Mouse (Mus musculus) E14TG2a.4 (cell line): ENCODE data around the gene Cpt1c.

ENCODE experiments used
- CTCF ChIP-seq: conservative IDR thresholded peaks from 2 replicates; pipeline ENCODE4 v1.5.1; 2014; ENCODE audit warnings: low read length
- NANOG ChIP-seq: IDR thresholded peaks from 2 replicates; pipeline ENCODE4 v1.6.1; 2014; ENCODE audit warnings: borderline replicate concordance, low read length, mixed read lengths
- POU5F1 ChIP-seq: IDR thresholded peaks from 2 replicates; pipeline ENCODE4 v1.6.1; 2014; ENCODE audit warnings: low read length, borderline replicate concordance

DNA sequence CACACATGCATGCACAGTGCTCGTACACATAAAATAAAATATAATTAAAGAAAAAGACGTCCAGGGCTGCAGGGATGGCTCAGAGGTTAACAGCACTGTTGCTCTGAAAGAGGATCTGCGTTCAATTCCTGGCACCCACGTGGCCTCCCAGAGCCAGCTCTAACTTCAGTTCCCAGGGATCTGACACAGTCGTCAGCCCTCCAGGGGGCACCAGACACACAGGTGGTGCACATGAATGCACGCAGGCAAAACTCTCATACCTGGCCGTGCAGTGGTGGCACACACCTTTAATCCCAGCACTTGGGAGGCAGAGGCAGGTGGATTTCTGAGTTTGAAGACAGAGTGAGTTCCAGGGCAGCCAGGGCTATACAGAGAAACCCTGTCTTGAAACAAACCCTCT, 8.7 kb downstream of the Cpt1c start:
- TF ChIP-seq CTCF (no peak; the same call in 1 of the 2 replicates), NANOG (no peak), POU5F1 (no peak)
